ENCODE assay signal across 14 mouse cellular contexts in the genomic region with DNA sequence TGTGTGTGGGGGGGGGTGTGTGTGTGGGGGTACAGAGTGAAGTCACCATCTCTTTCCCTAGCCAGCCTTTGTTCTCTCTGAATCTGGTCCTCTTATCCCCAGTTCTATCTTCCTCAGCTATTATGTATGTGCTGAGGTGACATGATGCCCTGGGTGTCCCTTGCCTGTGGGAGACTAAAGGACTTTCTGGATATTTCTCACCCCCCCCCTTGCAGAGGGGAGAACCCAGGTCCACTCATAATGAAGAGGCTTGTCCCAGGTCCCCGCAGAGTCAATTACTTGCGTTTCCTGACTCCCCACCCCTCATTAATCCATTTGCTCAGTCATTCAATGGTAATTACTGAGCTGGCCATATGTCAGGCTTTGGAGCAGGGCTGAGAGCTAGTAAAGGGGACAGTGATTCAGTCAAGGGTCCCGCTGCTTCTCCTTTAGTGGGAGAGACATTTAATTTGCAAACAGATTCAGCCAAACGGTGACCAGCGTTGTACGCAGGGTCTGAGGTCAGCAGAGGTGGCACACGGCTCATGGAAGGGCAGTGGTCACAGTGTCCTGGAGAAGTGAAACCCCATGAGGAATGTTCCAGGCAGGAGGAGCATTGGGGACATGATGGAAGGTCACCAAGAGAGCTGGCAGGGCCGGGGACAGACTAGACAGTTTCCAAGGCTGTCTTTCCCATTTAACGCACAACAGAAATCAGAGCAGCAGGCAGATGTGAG.
DNase-seq lines count a peak whose midpoint lies in the region; ATAC-seq lines count a peak whose summit lies in the region.
"Had no signal": no experiment of that assay in that cellular context is flagged by ENCODE, and none has a peak within 500 bp of the region (broad histone marks: within the 10 kb centered on the region; RNA-seq: fewer than 3 reads in every experiment).

No protein-coding gene starts in this region.

- peaks cover 3% of the 10 kb centered on the region; the same call in 1 of the 2 replicates for H3K9me3 ChIP-seq in forebrain, embryonic 11.5 days (ENCODE audit: control insufficient read depth, low read length)
- H3K9me3 ChIP-seq in hindbrain, embryonic 16.5 days (ENCODE audit: control insufficient read depth, low read length): no peaks in the 10 kb centered on the region
- no peaks in the 10 kb centered on the region for H3K9me3 ChIP-seq in neural tube, embryonic 13.5 days
- H3K9me3 ChIP-seq: embryonic facial prominence, embryonic 15.5 days had no signal

- peak overlapping the region; percentile 68; the same call in 1 of the 2 replicates for H3K27ac ChIP-seq in forebrain, embryonic 11.5 days (ENCODE audit: low read depth, low read length)
- peak overlapping the region; percentile 74 for H3K27ac ChIP-seq in hindbrain, embryonic 16.5 days (ENCODE audit: low read depth, low read length)
- H3K27ac ChIP-seq in neural tube, embryonic 13.5 days (replicated peaks): peak overlapping the region; percentile 74
- H3K27ac ChIP-seq: embryonic facial prominence, embryonic 15.5 days had no signal

- H3K4me1 ChIP-seq in forebrain, embryonic 11.5 days (replicated peaks; ENCODE audit: control insufficient read depth, insufficient read depth, low read length): peaks cover 6% of the 10 kb centered on the region; the same call in 1 of the 2 replicates
- peaks cover 19% of the 10 kb centered on the region for H3K4me1 ChIP-seq in hindbrain, embryonic 16.5 days (ENCODE audit: control insufficient read depth, insufficient read depth, low read depth, low read length)
- peaks cover 24% of the 10 kb centered on the region for H3K4me1 ChIP-seq in neural tube, embryonic 13.5 days (replicated peaks)

- H3K4me3 ChIP-seq in forebrain, embryonic 11.5 days (ENCODE audit: low read depth, low read length): no peak overlapping the region
- no peak overlapping the region for H3K4me3 ChIP-seq in hindbrain, embryonic 16.5 days (ENCODE audit: low read length)
- H3K4me3 ChIP-seq in neural tube, embryonic 13.5 days: no peak overlapping the region
- H3K4me3 ChIP-seq: embryonic facial prominence, embryonic 15.5 days; myocyte had no signal

- peak overlapping the region; percentile 16; the same call in 1 of the 2 replicates for H3K9ac ChIP-seq in forebrain, embryonic 11.5 days (ENCODE audit: low read length)
- peak overlapping the region; percentile 39 for H3K9ac ChIP-seq in hindbrain, embryonic 16.5 days (ENCODE audit: low read depth, low read length)
- 0 out of 2 replicates have a peak overlapping the region, but pooled peaks have one; percentile 32 for H3K9ac ChIP-seq in neural tube, embryonic 13.5 days
- H3K9ac ChIP-seq: embryonic facial prominence, embryonic 15.5 days had no signal

- ATAC-seq in forebrain, embryonic 11.5 days (replicated peaks; ENCODE audit: low FRiP score): no peak
- peak; percentile 69 for ATAC-seq in hindbrain, embryonic 16.5 days
- peak; percentile 45; the same call in 1 of the 2 replicates for ATAC-seq in neural tube, embryonic 13.5 days (ENCODE audit: low read depth)

- intact Hi-C loops in left cerebral cortex, postnatal 36 days (cut with DNase I): loop anchor here (5.0 to 10.0 kb wide), 2 partner anchors 105 to 152 kb away; no protein-coding TSS in a partner anchor

- no peak overlapping the region for H3K4me2 ChIP-seq in forebrain, embryonic 11.5 days (ENCODE audit: low read depth, low read length, severe bottlenecking)
- H3K4me2 ChIP-seq in hindbrain, embryonic 16.5 days (ENCODE audit: low read length): no peak overlapping the region
- no peak overlapping the region for H3K4me2 ChIP-seq in neural tube, embryonic 13.5 days
- H3K4me2 ChIP-seq: embryonic facial prominence, embryonic 15.5 days had no signal

- DNase-seq in adrenal gland, postnatal 14 days: peak; percentile 38
- DNase-seq in adrenal gland, adult 8-10 months: no peak
- no peak for DNase-seq in forebrain, embryonic 11.5 days (ENCODE audit: low spot score)
- DNase-seq in natural killer cell, adult 2 months (ENCODE audit: low spot score in 2 of 2): no peak
- DNase-seq in thymus, postnatal 36 days: no peak
- no peak for DNase-seq in left cerebral cortex, postnatal 36 days (ENCODE audit: low spot score in 2 of 2)
- DNase-seq: gastrocnemius, postnatal 10 days; kidney, adult 8-10 months; liver; right cerebral cortex, postnatal 25 days had no signal

- H3K36me3 ChIP-seq in forebrain, embryonic 11.5 days (ENCODE audit: control insufficient read depth, insufficient read depth, low read length): no peaks in the 10 kb centered on the region
- H3K36me3 ChIP-seq in hindbrain, embryonic 16.5 days (ENCODE audit: control insufficient read depth, insufficient read depth, low read length): no peaks in the 10 kb centered on the region
- peaks cover 8% of the 10 kb centered on the region; the same call in 1 of the 2 replicates for H3K36me3 ChIP-seq in neural tube, embryonic 13.5 days
- H3K36me3 ChIP-seq: embryonic facial prominence, embryonic 15.5 days had no signal

- no peaks in the 10 kb centered on the region for H3K27me3 ChIP-seq in forebrain, embryonic 11.5 days (ENCODE audit: control insufficient read depth, insufficient read depth, low read length)
- H3K27me3 ChIP-seq in hindbrain, embryonic 16.5 days (replicated peaks; ENCODE audit: control insufficient read depth, insufficient read depth, low read length): no peaks in the 10 kb centered on the region
- no peaks in the 10 kb centered on the region; the same call in 1 of the 2 replicates for H3K27me3 ChIP-seq in neural tube, embryonic 13.5 days

- WGBS in forebrain, embryonic 11.5 days: 46% methylated on average over 9 of the region's 9 CpGs
- 21% methylated on average over 9 of the region's 9 CpGs for WGBS in hindbrain, embryonic 16.5 days
- WGBS in neural tube, embryonic 13.5 days: 13% methylated on average over 9 of the region's 9 CpGs
